Mouse (Mus musculus) megakaryocyte-erythroid progenitor cell, adult 5-6 weeks (primary cell): ENCODE measurements around the gene Zc3h7b. TPM values are rescaled to one million over a fixed set of nuclear protein-coding genes. Genes with fewer than 3 reads are reported as not detected.
"Not testable (repeated sequence)": the region's sequence is repeated elsewhere in the genome, so short reads cannot be mapped to it uniquely, and the experiment has no call there.

Source experiments
- ATAC-seq: replicated peaks from 2 replicates; pipeline ENCODE4 v1.8.0; 2016; ENCODE audit warnings: mild to moderate bottlenecking, inconsistent platforms; ENCODE audit not compliant: severe bottlenecking, poor library complexity, low FRiP score, low TSS enrichment
- total RNA-seq, 2 experiments: library from RNA; stranded (forward) in 1 of 2; stranded (reverse) in 1 of 2; fragments of 200-1000, 215-1000 nt in 1 of 2; fragments of >200 nt in 1 of 2; fragmentation: Nextera tagmentation in 1 of 2; gene quantifications; 2 replicates each; pipeline ENCODE4 v1.2.3; 2014 to 2017

The Zc3h7b gene
- 34.9 and 35.7 TPM in 2 replicates for total RNA-seq (2014; fragmentation: Nextera tagmentation)
- total RNA-seq (2017), result 19.2 and 22.4 TPM in 2 replicates

- peak; percentile 84 for ATAC-seq
Observed at GRCm38 (mm10) chr15:81744992-81745600, at the start of gene Zc3h7b, which contains the start of gene Rangap1. Gene Zc3h7b (plus strand): TSS chr15:81745057. Gene Rangap1 (minus strand): TSS chr15:81745530.

DNA sequence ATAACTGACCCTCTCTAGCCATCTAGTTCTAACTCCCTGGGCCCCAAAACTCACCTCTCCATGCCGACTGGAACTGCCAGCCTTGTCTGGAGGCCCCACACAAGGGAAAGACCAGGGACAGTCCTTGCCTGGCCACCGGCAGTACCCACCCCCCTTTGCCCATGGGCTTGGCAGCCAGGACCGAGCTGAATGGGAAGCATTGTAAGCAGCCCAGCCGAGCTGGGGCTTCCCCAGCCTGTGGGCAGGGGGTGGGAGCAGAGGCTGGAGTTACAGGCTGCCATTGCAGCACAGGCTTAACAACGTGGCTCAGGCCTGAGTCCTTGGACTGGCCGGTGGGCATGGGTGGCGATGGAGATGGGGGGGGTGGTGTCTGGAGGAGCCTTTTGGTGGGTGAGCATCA, 47.7 kb upstream of the Zc3h7b start, which contains the start of gene Chadl:
Chadl (minus strand) TSS at position 113 of the 400 bp plus-strand sequence.
- no peak for ATAC-seq

GRCm38 (mm10) chr15:81697847-81698246, 47.0 kb upstream of the Zc3h7b start:
- ATAC-seq, result no peak

- no peak for ATAC-seq
Observed at GRCm38 (mm10) chr15:81698532-81698931, 46.3 kb upstream of the Zc3h7b start.

DNA sequence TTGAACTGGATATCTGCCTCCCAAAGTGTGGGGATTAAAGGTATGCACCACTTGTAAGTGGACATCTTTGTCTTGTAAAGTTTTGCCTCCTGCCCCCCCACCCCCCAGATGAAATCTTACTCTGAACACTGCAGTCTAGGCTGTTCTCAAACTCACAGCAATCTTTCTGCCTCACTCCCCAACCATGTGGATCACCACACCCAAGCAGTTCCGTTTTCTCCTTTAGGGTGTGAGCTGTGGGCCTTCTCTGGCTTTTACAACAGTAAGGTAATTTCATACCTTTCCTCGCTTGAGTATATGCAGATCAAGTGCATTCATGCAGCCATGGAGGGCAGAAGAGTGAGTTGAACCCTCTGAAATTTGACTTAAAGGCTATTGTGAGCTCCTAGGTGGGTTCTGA, 44.7 kb upstream of the Zc3h7b start:
- ATAC-seq, result no peak

DNA sequence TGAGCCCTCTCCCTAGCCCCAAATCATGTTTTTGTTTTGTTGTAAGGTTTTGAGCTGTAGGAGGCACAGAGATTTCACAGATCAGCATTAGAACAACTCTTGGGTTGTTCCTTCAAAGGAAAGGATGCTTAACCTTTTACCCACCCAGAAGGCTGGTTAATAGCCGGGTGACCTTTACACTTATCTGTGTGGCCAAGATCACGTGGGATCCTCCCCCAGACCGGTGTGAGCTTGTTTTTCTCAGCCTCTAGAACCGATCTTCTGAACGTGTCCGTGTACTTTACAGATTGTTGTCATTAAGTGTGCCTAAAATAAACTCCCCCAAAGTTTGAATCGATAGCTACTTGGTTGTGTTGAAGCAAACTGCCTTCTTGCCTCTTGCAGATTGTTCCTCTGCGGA, 44.3 kb upstream of the Zc3h7b start:
- ATAC-seq, result no peak

GRCm38 (mm10) chr15:81701350-81701749, 43.5 kb upstream of the Zc3h7b start:
- not testable (repeated sequence) for ATAC-seq

DNA sequence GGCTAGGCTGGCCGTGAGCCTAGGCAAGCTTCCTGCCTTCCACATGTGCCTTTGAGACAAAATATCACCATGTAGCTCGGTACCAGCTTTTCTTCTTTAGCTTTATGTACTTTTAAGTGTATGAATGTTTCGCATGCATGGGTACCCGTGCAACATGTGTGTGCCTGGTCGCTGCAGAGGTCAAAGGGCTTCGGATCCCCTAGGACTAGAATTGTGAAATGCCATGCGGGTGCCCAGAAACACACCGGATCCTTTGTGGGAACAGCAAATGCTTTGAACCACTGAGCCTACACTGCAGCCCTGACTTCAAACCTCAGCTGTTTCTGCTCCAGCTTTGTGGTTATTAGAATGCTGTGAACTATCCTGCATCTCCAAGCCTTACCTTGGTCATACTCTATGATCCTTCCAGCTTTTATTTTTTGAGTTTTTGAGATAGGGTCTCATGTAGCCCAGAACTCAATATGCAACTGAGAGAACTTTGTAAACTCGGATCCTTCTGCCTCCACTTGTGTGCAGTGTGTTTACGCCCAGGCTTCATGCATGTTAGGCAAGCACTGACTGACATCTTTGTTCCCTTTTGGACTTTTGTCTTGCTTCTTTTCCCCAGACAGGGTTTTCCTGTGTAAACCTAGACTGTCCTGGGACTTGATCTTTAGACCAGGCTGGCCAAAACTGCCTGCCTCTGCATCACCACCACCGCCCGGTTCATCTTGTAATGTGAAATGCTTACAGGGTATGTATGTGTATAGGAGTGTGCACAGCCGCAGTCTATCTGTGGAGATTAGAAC, 42.4 kb upstream of the Zc3h7b start:
- ATAC-seq, result no peak

DNA sequence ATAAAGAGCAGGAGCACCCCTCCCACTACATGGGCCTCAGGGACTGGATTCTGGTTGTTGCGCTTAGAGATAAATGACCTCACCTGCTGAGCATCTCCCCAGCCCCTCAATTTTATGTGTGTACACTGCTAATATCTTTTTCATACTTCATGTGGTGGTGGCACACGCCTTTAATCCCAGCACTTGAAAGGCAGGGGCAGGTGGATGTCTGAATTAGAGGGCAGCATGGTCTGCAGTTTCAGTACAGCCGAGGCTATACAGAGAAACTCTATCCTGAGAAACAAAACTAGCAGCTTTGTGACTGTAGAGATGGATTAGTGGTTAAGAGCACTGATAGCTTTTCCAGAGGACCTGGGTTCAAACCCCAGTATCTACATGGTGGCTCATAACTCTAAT, 41.8 kb upstream of the Zc3h7b start:
- ATAC-seq, result no peak

DNA sequence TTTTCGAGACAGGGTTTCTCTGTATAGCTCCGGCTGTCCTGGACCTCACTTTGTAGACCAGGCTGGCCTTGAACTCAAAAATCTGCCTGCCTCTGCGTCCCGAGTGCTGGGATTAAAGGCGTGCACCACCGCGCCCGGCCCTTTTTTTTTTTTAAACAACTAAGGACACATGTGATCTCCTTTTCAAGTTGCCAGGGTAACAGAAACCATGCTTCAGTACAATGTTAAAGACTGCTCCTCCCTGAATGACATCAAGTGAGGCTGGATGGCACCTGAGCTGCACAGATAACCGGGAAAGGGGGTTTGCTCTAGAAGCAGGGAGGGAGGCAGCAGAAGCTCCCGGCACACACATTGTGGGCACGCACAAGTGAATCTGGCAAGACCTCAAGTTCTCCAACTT, 35.9 kb upstream of the Zc3h7b start:
- no peak for ATAC-seq

GRCm38 (mm10) chr15:81709686-81710085, 35.2 kb upstream of the Zc3h7b start:
- ATAC-seq, result no peak; the same call in 1 of the 2 replicates

DNA sequence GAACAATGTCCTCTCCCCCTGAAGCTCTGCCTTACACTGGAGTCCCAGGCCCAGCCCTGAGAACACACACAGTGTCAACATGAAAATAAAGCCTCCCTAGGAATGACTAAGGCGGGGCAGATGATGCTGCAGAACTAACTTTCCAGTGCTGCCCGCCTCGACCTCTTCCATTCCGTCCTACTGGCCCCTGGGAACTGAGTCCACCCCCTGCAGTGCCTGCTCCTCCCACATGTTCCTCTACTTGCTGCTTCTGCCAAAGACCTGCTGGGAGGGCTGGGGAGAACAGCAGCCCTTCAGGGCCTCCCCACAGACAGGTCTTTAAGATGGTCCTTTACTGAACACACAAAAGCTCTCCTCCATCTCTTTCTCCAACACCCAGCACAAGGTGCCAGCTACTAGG, 34.1 kb upstream of the Zc3h7b start:
- no peak for ATAC-seq

DNA sequence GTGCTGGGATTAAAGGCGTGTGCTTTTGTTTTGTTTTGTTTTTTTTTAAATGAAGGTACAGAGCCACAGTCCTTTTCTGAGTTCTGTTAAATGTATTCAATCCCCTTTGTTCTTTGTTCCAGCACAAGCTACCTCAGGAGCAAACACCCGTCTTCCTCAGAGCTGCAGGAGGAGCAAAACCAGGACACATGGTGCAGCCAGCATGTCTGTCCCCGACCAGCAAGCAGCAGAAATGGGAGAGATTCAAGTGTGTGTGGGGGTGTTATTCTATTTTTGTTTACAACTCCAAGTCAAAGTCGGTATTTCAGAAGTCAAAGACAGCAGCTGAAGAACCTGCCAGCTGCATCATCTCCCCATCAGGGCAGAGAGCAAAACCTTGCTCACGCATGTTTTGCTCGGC, 31.1 kb upstream of the Zc3h7b start:
- no peak for ATAC-seq

GRCm38 (mm10) chr15:81718336-81719138, 26.3 kb upstream of the Zc3h7b start:
- no peak for ATAC-seq

DNA sequence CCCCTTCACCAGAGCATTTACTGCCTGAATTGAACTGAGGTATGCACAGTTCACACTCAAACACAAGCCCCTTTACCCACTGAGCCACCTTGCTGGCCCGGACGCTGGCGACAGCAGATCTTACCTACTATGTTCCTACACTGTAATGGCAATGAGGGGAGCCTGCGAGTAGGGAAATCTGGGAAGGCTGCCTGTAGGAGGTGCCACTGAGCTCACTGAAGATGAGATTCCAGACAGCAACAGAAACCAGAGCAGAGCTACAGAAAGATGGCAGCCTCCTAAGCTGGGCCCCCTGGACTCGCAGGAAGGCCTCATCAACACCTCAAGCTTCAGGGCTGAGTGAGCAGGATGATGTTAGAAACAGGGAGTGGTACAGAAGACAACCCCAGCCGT, 25.7 kb upstream of the Zc3h7b start:
- no peak for ATAC-seq

- ATAC-seq, result no peak
Observed at GRCm38 (mm10) chr15:81722361-81722760, 22.5 kb upstream of the Zc3h7b start.

- ATAC-seq, result no peak
Observed at GRCm38 (mm10) chr15:81723653-81724052, 21.2 kb upstream of the Zc3h7b start.

GRCm38 (mm10) chr15:81725965-81726364, 18.9 kb upstream of the Zc3h7b start:
- ATAC-seq, result no peak

DNA sequence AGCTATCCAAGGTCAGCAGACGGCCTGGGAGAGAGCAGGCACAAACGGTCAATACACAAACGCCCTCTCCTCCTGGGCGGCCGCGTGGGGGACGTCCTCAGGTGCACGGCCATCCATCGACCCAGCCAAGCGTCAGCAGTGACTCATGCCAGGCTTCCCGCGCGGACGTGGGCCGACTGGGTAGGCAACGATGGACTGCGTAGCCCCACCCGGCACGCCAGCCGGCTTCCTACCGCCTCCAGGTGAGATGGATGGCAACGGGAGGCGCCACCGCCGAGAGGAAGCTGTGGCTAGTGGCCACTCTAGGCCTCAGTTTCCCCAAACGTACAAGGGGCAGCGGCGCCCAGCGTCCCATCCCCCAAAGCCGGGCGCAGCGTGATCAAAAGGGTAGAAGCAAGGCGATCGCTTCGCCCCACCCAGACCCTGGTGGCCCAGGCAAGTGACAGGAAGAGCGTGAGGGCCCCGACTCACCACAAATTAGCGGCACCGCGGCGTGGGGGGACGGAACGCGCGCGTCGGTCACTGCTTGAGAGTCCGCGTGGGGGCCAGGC, 15.5 kb upstream of the Zc3h7b start:
- ATAC-seq, result peak; percentile 45
